Mouse (Mus musculus): Measurements from ENCODE around the gene Calhm1. TPM values are rescaled to one million over a fixed set of nuclear protein-coding genes. Genes with fewer than 3 reads are reported as not detected.
"Not testable (repeated sequence)": the region's sequence is repeated elsewhere in the genome, so short reads cannot be mapped to it uniquely, and the experiment has no call there.

Calhm1 gene
- total RNA-seq, 2 experiments from 2014 or later, result not detected

DNA sequence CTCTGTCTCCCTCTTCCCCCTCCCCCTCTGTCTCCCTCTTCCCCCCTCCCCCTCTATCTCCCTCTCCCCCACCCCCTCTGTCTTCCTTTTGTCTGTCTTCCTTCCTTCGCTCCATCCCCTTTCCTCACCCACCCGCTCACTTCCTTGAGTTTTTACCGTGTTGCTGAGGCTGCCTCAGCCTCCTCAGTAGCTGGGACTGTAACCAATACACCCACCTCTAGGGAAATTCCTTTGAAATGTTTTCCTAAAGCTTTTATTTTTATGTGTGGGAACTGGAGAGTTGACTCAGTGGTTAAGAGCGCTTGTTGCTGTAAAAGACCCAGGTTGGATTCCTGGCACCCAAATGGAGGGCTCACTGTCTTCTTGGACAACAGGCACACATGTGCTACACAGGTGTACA is 17.6 kb upstream of the Calhm1 start:
- DNase-seq (ENCODE audit: low spot score in 2 of 2), result no peak
- intact Hi-C loops (cut with DNase I), result loop anchor here (2.0 kb wide), 1 partner anchor 25 kb away; no protein-coding TSS in a partner anchor

DNA sequence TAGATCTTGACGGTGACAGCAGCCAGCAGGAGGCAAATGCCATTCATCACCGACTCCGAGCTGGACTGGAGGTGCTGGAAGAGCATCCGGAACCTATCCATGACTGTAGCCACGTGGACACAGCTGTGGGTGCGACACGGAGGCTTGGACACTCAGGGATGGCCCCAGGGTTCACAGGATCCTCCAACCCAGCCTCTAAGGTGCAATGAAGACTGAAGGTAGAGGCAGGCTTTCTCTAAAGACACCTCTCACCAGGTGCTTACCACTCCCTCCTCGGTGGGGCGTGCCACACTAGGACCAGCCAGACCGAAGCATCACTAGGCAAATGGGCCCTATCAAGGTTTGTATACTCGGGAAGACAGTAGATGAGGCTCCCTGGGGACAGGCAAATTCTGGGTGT is 13.6 kb upstream of the Calhm1 start, which contains the start of gene Calhm3:
TSS of gene Calhm3 (minus strand) at position 101 of the 400 bp plus-strand sequence.
- intact Hi-C loops (cut with DNase I), result no loop called here
- no peak for DNase-seq (ENCODE audit: low spot score in 2 of 2)

DNA sequence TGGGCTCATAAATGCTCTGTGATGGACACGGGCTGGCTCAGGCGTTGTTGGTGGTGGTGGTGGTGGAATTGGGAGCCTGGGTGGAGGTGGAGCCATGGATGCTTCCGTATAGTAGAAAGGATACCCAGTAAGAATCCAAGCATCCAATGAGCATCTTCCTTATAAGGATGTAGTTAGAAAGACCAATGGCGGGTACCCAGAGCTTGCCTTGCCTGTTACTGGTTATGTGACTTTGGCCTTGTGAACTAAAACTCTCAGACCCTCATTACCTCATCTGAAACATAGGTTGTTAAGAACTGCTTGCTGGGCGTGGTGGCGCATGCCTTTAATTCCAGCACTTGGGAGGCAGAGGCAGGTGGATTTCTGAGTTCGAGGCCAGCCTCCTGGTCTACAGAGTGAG is 9.7 kb upstream of the Calhm1 start:
- no peak for DNase-seq (ENCODE audit: low spot score in 2 of 2)
- intact Hi-C loops (cut with DNase I), result no loop called here

DNA sequence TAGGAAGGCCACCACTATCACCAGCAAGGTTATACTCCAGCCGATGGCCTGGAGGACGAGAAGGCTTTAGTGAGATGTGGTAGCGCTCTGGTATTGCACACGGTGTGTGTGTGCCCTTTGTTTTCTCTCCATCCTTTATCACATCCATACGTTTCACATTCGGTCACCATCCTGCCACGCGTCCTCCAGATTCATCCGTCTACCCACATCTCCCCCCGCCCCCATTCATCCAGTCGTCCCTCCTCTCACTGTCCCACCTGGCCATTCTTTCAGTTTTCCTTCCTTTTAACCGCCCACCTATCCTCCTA is 8.0 kb upstream of the Calhm1 start:
- intact Hi-C loops (cut with DNase I), result no loop called here
- DNase-seq (ENCODE audit: low spot score in 2 of 2), result no peak

DNA sequence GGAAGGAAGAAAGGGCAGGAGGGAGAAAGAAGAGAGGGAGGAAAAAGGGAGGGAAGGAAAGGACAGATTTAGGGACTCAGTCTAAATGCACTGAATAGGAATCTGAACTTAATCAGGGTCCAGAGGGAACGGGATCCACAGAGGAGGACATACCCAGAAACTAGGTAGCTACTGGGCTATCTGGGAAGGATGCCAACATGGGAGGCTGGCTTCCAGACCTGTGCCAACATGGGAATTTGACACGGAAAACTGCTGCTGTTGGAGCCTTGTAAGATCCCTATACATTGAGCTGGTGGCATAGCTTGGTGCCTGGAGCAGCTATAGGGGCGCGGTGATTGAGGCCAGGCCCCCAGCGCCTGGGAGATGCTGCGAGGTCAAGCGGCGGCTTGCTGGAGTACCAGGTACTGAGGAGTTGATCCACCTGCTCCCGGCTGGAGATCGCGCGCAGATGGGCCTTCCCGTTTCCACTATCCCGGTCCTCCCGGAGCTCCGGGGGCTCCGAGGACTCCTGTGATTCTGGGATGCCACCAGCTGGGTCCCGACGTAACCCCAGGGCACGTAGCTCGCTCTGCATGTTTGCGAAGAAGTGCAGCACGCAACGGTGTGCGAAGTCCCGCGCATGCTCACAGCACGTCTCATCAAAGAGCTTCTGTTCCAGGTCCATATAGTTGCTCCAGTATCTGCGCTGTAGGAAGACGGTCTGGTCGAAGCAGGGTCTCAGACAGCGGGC is 7.4 kb upstream of the Calhm1 start:
- intact Hi-C loops (cut with DNase I), result no loop called here
- DNase-seq (ENCODE audit: low spot score in 2 of 2), result peak; percentile 37 to 45

DNA sequence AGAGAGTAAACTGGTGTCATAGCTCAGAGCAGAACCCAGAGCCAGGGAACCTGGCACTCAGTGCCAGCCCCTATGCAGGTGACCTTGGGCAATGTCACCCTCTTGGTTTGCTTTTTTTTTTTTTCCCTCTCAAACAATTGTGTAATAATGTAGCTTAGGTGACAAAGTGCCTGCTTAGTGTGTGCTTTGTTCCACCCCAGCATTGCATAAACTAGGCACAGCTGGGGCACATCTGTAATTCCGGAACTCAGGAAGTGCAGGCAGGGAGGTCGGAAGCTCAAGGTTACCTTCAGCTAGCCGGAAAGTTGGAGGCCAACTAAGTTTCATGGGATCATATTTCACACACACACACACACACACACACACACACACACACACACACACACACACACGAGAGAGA is 5.8 kb upstream of the Calhm1 start:
- no peak for DNase-seq (ENCODE audit: low spot score in 2 of 2)
- intact Hi-C loops (cut with DNase I), result no loop called here

DNA sequence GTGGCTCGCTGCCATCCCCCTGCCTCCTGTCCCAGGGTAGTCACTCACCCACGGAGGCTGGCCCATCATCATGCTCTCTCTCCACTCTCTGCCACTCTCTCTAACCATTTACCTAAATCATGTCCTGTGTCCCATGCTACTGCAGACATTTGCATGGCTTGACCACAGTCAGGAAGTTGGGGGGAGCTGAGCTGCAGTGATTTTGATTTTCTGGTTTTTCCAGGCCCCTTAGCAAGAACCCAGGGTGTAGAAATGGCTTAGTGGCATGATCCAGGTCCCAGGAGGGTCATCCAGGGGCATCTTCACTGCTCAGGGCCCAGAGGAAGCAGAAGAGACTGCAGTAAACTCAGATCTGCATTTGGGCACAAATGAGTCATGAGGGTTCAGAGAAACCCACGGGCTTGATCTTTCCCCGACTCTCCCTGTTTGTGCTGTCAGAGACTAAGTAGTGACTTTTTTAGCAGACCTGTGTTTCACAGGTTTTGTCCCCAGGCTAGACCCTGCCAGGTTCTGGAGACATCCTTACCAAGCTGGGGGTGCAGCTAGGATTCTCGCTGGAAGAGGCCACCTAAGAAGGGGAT is 4.3 kb upstream of the Calhm1 start:
- no peak for DNase-seq (ENCODE audit: low spot score in 2 of 2)
- intact Hi-C loops (cut with DNase I), result no loop called here

DNA sequence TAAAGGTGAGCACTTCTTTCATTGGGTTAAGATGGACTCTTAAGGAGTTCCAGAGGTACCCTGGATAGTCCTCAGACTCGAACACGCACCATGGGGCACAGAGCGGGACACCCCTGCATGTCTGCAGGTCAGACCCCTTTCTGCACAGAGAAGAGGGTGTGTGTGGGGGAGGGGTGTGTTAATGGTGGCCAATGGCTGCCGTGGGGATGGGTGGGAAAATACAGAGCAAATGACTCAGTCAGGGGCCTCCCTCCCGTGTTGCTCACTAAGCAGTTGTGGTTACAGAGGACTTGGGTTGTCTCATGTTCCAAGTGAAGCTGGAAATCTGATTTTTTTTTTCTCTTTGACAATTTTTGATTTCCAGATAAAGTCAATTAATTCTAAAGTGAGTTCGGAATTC is 1.6 kb downstream of the Calhm1 start:
- DNase-seq (ENCODE audit: low spot score in 2 of 2), result no peak
- intact Hi-C loops (cut with DNase I), result no loop called here

DNA sequence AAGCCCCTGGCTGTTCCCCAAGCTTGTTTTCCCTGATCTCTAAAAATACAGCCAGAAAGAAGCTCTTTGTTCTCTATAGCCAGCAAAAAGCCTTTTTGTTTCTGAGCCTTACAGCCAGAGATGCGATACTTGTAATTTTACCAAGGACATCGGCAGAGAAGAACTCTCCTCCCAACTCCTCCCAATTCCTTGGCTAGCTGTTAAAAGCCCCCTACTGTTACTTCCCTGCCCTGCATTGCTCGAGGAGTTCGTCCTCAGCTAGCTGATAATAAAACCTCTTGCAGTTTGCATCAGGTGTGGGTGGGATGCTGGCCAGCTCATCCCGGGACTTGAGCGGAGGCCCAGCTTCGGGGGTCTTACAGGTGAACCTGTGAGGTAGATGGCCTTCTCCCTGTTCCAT is 4.4 kb downstream of the Calhm1 start:
- DNase-seq (ENCODE audit: low spot score in 2 of 2); intact Hi-C loops (cut with DNase I): not testable (repeated sequence)

DNA sequence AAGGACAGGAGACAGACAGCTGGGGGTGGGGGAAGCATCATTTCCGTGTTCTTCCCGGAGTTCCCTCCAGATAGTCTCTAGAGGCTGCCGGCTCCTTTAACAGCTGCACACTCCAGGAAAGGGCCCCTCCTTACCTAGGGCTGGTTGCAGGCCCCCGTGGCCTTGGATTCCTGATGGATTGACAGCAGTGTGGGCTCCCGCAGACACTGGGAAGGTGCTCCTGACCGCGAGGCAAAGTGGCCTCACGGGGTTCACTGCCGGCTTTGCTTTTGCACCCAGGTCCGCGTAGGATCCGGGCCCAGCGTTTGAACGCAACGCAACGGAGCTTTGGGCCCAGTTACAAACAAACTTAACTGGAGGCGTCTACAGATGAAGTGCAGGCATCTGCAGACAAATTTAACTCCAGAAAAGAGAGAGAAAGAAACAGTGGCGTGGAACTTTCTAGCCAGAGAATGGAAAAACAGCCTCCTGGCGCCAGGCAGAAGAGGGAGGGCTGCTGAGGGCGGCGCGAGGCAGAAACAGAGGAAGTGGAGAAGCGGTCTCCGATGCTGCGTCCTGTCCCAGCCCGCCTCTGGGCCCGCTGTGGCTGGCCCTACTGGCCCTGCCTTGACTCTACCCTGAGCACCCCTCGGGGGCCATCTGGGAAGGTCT is 6.2 kb downstream of the Calhm1 start, which contains the start of gene Calhm2:
TSS of gene Calhm2 (minus strand) at position 524 of the 651 bp plus-strand sequence.
- peak; percentile 70 to 72 for DNase-seq (ENCODE audit: low spot score in 2 of 2)
- intact Hi-C loops (cut with DNase I), result loop anchor here (2.0 kb wide), 1 partner anchor 23 kb away; no protein-coding TSS in a partner anchor

DNA sequence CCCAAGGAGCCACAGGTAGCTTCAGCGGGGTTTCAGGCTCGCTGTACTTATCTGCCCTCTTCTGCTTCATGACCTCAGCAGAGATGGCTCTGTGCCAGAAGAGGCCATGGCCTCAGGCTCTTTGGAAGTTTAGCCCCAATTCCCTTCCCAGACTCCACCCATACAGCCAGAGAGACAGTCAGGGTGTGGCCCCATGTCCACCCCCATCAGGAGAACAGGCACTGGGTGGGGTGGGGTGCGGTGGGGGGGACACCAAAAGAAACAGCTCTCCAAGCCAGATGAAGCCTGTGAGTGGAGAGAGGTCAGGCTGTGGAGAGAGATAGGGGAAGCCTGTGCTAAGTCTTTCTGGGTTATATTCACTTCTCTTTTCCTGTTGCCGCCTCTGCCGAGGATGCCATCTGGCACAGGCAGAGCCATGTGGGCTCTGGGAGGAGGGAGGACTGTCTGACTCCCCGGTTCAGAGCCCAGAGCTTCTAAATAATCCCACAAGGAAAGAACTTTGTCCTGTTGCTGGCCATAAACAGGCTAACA is 6.9 kb downstream of the Calhm1 start:
- peak; percentile 49 to 70 for DNase-seq (ENCODE audit: low spot score in 2 of 2)
- intact Hi-C loops (cut with DNase I), result loop anchor here (2.0 kb wide), 1 partner anchor 24 kb away; no protein-coding TSS in a partner anchor

DNA sequence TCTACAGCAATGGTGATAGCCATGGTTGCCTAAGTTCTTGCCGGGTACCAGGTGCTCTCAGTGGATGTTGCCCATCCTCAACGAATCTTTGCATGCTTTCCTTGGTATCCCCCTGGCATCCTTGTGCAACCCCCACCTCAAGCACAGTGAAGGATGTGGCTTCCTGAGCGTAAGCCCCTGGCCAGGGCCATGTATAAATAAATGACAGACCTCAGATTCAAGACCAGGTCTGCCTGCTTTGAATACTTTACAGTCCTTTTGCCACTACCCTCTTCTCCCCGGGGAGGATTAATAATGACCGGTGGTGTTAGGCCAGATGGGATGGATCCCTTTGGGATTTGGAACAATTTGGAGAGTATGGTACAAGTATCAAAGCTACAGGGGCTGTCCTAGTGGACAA is 7.9 kb downstream of the Calhm1 start:
- intact Hi-C loops (cut with DNase I), result loop anchor here (2.0 kb wide), 1 partner anchor 25 kb away; no protein-coding TSS in a partner anchor

DNA sequence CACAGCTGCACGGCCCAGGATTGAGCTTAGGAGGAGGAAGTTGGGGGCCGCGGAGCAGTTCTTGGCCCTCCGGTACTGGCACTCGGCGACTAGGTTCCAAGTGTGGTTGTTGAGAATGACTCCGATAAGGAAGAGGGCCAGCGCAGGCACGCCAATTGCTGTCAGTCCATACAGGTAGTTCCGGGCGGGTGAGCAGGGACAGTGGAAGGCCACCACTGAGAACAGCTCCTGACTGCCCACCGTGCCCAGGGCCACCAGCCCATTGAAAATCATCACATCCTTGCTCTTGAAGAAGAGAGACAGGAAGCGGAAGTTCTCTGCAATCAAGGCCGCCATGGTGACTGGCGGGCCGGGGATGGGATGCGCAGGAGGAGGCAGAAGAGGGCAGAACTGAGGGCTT is 8.5 kb downstream of the Calhm1 start:
- intact Hi-C loops (cut with DNase I), result no loop called here
- no peak for DNase-seq (ENCODE audit: low spot score in 2 of 2)

More for the DNA sequence above, 7.9 kb downstream of the Calhm1 start:
- DNase-seq (ENCODE audit: low spot score in 2 of 2), result no peak

DNA sequence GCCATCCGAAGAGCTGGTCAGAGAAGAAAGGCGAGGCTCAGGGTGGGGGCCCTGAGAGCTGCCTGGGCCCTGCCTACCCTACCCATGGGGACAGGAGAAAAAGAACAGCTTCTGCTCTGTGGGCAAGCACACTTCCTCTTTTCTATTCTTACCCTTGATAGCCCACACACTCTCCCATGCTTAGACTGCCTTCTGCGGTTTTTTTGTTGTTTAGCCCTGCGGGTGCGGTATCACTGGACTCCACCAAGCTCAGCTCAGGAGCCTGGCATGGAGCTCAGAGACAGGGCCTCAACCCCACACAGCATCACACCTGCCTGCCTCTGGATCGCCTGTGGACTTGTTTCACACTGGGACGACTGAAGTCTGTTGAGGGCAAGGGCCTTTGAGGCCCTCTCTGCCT is 10.9 kb downstream of the Calhm1 start:
- DNase-seq (ENCODE audit: low spot score in 2 of 2), result peak in 1 of 2 experiments; percentile 54
- intact Hi-C loops (cut with DNase I), result no loop called here

DNA sequence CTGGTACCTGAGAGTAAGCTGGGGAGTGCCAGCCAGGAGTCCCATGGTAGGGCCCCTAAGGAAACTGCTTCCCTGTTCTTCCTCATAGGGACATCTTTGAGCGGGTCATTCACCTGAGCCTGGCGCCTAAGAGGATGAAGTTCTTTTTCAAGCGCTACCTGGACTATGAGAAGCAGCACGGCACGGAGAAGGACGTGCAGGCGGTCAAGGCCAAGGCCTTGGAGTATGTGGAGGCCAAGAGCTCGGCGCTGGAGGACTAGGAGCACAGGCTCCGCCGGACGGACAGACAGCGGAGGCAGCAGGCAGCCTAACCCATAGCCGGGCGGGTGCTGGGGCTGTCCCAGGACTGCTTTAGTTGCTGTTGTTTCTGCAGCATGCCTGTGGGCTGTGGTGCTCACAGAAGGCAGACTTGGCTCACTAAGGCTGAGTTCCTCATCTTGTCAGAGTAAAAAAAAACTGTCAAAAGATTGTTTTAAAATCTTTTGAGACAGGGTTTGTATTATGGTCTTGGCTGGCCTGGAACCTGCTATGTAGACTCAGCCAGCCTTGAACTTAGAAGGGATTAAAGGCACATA is 13.4 kb downstream of the Calhm1 start:
- intact Hi-C loops (cut with DNase I), result no loop called here
- no peak for DNase-seq (ENCODE audit: low spot score in 2 of 2)

DNA sequence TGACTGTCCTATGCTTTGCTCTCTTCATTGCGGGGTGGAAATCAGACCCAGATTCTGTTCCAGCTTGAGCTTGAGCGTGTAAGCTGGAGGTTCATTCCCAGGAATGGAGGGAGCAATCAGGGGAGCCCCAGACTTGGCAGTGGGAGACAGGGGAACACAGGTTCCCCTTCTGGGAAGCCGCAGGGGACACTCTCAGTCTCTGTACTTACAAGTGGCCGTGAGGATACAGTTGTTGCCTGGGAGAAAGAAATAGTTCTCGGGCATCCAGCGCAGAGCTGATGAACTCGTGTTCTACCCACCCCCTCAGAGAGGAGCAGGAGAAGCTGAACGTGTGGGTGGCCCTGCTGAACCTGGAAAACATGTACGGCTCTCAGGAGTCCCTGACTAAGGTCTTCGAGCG is 15.2 kb downstream of the Calhm1 start:
- no peak for DNase-seq (ENCODE audit: low spot score in 2 of 2)
- intact Hi-C loops (cut with DNase I), result no loop called here

DNA sequence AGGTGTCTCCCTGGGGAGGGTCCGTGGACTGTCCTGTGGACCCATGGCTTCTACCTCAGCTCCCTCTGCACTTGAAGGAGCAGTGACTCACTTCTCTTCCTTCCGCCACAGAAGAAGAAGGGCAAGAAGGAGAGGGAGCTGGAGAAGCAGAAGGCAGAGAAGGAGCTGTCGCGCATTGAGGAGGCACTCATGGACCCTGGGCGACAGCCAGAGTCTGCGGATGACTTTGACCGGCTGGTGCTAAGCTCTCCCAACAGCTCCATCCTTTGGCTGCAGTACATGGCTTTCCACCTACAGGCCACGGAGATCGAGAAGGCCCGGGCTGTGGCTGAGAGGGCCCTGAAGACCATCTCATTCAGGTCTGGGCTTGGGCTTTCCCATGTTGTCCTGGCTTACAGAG is 15.9 kb downstream of the Calhm1 start:
- intact Hi-C loops (cut with DNase I), result no loop called here
- peak in 1 of 2 experiments; percentile 47 for DNase-seq (ENCODE audit: low spot score in 2 of 2)

DNA sequence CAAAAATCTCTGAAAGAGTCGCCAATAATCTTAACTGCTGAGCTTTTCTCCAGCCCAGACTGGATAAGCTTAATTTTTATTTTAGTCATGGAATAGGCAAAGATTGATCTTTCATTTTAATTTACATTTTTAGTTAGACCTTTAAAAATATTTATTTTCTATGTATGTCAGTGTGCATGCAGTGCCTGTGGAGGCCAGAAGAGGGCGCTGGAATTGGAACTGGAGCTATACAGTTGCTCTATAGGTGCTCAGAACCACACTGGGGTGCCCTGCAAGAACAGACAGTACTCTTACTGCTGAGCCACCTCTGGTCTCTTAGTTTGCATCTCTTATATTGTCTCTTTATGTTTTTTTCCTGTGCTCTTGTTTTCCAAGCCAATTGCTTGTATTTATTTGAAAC is 21.3 kb downstream of the Calhm1 start:
- intact Hi-C loops (cut with DNase I), result no loop called here
- DNase-seq (ENCODE audit: low spot score in 2 of 2), result no peak

DNA sequence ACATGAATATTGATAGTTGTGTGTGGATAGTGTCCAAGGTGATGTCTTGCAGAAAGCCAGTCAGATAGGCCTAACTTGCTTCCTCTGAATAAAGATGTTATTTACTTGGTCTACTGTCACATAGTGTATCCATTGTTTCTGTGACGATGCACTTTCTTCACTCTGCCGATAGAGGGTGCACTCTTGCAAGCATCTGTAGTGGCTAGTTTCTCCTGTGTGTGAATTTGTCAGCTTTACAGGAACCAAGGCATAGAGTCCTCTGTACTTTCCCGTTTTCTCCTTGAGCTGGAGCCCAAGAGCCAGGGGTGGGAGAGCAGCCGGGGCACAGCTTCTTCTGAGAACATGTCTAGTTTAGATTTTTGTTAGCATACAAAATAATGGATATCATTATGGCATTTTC is 23.0 kb downstream of the Calhm1 start:
- intact Hi-C loops (cut with DNase I), result loop anchor here (2.0 kb wide), 1 partner anchor 48 kb away; no protein-coding TSS in a partner anchor

DNA sequence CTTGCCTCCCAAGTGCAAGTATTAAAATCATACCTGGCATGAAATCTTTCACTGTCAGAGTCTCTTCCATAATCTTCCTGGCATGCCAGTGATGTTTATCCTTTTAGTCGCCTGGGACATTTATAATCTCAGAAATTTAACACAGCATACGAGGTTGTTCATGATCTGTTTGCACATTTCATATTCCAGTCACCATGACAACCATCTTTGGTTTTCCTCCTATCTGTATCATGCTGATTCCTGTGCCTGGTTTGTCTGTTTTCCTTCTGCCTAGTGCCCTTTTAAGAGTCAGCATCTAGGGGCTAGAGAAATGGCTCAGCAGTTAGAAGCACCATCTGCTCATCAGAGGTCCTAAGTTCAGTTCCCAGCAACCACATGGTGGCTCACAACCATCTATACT is 25.4 kb downstream of the Calhm1 start:
- DNase-seq (ENCODE audit: low spot score in 2 of 2), result no peak
- intact Hi-C loops (cut with DNase I), result no loop called here

More for the DNA sequence above, 23.0 kb downstream of the Calhm1 start:
- DNase-seq (ENCODE audit: low spot score in 2 of 2), result no peak
